Mouse (Mus musculus): ENCODE measurements around the gene Tatdn3. TPM values are rescaled to one million over a fixed set of nuclear protein-coding genes. Genes with fewer than 3 reads are reported as not detected.

Tatdn3 gene
- 0.84 and 0.93 TPM in 2 replicates for polyA plus RNA-seq (2012)

DNA sequence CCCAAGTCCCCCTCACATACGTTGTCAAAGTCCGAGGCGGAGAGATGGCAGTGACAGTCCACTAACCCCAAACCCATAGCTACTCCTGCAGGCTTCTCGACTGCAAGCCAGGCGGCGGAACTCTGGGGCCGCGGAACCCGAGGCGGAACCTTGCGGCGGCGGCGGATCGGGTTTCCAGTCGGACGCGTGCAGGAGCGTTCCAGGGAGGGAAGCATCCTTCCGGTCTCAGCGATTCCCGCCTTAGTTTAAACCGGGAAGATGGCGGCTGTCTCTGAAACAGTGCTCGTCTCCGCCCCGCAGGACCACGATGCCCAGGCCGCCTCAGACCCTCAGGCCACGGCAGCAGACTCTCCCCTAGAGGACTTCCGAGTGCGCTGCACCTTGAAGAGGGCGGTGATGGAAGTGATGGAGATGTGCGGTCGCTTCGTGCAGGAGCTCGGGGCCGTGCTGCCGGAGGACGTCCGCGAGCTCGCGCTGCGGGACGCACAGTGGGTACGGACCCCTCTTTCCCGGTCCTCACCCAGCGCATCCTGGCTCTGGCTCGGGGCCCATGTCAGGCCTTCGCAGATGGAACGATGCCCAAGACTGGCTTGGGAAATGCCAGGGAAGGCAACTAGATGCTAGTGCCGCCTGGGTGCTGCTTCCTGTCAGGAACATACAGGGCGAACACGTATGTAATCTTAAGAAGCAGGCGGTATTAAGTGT lies at the start of gene Tatdn3, which contains the start of gene Nsl1:
Gene Tatdn3, minus strand, starts transcription at position 152 of the 705 bp plus-strand sequence.
Gene Nsl1, plus strand, starts transcription at position 232 of the 705 bp plus-strand sequence.
- TF ChIP-seq GATA1 (IDR thresholded peaks at IDR 0.05; ENCODE audit: low read length), result no peak

DNA sequence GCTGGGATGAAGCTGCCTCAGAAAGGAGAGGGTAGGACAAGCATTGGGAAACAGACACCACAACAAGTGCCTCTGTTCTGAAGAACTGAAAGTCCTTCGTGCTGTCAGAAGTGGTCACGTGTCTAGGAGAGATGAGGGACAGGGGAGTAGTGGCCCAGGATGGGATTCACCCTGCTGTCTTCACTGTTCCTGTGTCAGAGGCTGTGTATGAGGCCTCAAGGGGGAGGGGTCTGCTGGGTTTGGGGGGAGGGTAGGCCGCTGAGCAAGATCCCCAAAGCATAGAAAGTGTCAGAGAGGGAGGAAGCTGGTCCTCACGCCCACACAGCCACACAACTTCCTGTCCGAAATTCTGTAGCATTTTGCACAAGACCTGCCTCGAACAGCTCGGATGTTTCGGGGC lies 48.4 kb upstream of the Tatdn3 start:
- no peak for TF ChIP-seq GATA1 (IDR thresholded peaks at IDR 0.05; ENCODE audit: low read length)

DNA sequence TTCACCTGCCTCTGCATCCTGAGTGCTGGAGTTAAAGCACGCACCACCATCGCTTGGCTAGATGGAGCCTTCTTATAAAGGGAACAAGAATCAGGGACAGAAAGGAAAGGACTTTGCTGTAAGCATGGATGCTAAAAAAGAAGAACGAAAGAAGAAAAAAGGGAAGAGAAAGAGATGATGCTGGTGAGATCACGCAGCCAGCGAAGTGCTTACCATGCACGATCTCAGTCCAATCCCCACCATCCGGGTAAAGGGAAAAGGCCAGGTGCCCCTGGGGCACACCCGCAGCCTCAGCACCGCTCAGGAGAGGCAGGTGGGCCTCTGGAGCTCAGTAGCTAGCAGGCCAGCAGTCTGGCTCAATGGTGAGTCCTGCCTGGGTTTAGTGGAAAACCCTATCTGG lies 47.2 kb upstream of the Tatdn3 start:
- no peak for TF ChIP-seq GATA1 (IDR thresholded peaks at IDR 0.05; ENCODE audit: low read length)

DNA sequence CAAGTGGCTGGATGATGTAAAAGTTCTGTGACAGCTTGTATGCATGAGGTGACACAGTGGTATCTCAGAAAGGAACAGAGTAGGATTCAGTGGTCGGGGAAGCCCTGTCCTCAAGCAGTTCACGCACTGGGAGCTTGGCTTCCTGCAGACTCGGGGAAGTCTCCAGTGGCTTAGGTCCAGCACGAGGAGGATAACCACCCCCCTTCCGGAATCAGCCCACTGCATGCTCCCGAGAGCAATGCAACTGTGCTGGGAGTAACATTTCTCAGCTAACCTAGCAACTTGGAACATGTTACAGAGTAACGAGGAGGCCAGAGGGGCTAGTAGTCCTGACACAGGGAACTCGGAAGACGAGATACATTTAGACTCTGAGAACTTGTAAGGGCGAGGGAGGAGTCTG lies 44.6 kb upstream of the Tatdn3 start:
- no peak for TF ChIP-seq GATA1 (IDR thresholded peaks at IDR 0.05; ENCODE audit: low read length)

DNA sequence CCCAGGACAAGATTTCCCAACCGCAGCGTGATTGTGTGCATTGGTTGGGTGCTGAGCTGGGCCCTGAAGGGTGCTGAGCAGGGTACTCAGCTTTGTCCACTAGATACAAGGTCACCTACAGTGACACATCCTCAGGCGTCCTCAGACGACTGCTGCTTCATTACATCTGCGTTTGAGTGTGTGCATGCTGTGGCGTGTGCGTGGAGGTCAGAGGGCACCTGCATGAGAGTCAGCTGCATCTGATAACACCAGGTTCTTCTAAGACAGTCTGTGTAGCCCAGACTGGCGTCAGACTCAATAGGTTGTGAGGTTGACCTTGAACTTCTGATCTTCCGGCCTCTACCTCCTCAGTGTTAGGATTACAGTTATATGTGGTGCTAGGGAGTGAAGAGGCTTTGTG lies 42.5 kb upstream of the Tatdn3 start:
- no peak for TF ChIP-seq GATA1 (IDR thresholded peaks at IDR 0.05; ENCODE audit: low read length)

DNA sequence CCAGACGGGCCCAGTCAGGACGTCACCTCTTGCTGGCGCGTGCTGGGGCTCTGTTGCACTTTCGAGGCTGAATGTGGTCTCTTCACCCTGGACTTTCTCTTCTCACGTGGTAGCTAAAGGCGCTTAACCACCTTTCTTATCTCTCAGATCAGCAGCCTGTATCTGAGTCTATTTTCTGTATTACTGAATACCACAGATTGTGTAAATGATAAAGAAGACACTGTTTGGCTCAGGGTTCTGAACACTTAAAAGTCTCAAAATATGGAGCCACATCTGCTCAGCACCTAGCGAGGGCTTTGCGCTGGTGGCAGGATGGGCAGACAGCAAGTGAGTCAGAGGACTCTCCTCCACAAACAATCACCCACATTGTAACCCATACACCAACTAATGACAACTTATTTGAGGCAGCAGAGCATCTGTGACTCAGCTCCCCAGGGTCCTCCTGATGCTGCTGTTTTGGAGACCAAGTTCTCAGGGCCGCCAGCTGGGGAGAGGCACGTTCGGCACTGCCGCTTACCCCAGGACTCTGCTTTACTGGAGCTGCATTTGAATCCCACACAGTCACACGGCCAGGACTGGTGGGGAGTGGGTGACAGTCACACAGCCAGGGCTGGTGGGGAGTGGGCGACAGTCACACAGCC lies 40.1 kb upstream of the Tatdn3 start:
- TF ChIP-seq GATA1 (IDR thresholded peaks at IDR 0.05; ENCODE audit: low read length), result no peak

DNA sequence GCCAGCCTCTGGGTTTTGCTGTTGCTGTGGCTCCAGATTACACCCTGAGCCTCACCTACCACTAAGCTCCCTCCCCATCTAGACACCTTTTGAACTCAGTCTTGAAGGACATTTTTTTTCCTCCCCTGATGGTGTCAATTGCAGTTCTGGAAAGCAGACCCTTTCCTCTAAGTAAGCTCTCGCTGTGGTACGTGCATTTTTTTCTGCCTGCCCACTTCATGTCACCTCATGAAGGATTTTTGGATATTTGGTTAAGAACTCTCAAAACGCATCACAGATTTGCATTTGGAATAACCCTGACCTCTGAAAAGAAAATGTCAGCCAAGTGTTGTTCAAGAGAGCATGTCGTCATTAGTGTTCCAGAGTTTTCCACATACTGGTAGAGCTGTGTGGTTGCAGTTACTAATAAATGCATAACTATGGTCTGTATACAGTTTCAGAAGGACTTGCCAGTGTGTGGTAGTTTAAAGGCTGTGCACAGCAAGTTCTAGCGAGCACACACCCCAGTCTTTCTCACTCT lies 37.1 kb upstream of the Tatdn3 start:
- no peak for TF ChIP-seq GATA1 (IDR thresholded peaks at IDR 0.05; ENCODE audit: low read length)

DNA sequence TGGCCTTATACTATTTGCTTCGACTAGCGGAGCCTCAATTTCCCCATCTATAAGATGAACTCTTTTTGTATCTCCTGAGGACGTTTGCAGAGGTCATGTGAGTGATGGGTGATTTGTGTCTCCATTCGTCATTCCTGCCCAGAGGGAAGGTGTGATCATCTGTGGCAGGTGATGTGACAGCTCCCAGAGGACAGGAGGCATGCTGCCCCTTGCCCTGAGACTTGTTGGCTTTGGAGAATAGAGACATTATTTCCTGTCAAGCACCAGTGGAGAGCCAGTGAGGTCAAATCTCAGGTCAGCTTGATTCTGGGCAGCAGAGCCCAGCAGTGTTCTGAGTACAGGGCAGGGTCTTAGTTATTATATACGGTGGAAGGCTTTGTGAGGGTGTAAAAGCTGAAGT lies 36.4 kb upstream of the Tatdn3 start:
- no peak for TF ChIP-seq GATA1 (IDR thresholded peaks at IDR 0.05; ENCODE audit: low read length)

DNA sequence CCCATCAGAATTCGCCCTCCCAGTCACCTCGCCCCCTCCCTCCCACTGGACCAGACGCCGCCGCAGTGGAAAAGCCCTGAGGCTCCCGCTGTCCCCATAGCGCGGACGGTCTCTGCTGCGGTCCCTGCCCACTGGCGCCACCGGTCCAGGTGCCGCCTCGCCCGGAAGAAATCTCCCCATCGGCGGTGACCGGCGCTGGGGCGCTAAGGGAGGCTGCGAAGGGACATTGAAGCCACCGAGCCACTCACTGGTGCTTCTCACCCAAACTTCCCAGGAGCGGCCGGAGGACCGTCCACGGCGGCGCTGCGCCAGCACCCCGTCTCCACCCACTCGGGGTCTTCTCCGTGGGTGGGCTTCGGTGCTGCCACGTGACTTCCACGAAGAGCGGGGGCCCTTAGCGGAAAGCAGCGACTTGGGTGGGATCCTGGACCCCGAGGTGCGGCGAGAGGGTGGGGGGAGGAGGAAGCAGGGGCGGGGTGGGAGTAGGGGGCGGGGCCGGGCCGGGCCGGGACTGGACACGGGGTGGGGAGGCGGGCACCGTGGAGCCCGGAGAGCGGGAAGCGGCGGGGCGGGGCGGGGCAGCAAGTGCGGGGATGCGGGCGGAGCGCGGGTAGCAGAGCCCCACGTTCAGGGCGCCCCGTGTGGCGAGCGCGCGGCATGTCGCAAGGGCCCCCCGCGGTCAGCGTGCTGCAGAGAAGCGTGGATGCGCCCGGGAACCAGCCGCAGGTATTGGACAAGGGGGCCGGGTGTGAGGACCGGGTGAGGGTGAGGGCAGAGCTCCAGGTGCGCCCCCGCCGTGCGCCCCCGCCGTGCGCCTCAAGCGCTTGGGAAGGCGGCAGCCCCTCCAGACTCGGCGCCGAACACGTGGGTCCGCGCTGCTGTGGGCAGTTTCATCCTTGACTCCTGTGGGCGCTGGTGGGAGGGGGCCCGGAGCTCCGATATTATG lies 35.3 kb upstream of the Tatdn3 start, which contains the start of gene Batf3:
Gene Batf3, plus strand, starts transcription at position 46 of the 946 bp plus-strand sequence.
- no peak for TF ChIP-seq GATA1 (IDR thresholded peaks at IDR 0.05; ENCODE audit: low read length)

DNA sequence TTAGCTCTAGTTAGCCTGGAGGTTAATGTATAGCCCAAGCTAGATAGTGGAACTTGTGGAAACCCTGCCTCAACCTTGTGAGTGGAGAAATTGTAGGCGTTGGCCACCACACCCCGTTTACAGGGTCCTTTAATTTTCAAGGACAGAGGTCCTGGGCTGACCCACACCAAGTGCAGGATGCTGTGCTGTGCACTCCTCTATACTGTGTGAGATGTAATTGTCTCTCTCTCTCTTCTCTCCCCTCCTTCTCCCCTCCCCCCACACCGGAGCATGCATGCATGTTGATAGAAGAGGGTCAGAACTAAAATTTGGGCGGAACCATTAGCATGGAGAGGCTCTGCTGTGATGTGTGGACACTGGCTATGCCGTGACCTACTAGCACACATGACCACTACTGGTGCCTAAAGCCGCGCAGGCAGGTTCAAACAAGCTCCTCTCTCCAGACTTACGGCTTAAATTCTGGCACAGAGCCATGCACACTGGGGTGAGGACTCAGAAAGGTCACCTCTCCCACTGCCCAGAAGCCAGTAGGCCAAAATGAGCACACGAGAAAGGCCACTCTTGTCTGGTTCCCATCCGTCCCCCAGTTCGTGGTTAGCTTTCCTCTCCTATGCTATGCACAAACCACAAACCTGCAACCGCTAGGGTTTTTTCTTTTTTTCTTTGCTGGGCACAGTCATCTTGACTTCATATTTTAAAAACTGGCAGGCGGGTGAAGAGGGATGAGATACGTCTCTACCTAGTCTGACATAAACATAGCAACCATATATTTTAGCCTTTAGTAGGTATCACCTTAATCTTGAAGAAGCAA lies 34.3 kb upstream of the Tatdn3 start:
- no peak for TF ChIP-seq GATA1 (IDR thresholded peaks at IDR 0.05; ENCODE audit: low read length)

DNA sequence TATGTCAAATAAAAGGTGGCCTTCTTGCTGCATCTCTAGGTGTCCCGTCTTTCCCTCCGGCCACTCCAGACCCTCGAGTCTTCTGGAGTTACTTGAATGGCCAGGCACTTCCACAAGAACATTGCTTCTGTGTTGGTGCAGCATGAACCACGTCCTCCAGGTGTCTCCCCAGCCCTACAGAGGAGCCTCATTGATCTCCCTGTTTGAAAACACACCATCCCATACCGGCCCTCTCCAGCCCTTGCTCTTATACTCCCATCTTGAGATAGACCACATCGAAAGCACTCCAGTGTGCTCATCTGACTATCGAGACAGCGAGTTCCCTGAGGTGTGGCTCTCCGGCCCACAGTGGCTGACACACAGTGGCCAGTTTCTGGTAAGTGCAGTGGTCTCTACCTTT lies 32.3 kb upstream of the Tatdn3 start:
- TF ChIP-seq GATA1 (IDR thresholded peaks at IDR 0.05; ENCODE audit: low read length), result no peak

DNA sequence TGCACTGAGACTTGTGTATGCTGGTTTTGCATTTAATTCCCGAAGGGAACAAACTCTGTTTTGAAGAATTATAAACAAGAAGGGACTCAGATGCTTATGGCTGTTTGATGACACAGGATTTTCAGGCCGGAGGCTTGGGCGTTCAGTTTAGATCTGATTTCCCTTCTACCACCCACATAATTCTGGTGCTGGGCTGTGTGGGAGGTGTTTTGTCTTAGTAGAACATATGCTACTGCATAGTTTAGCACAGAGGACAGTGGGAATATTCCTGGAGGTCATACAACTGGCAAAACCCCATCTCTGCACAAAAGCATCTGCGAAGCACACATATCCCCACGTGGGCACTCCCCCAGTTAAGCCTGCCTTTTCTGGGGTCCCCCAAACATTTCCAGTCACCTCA lies 30.8 kb upstream of the Tatdn3 start:
- no peak for TF ChIP-seq GATA1 (IDR thresholded peaks at IDR 0.05; ENCODE audit: low read length)

DNA sequence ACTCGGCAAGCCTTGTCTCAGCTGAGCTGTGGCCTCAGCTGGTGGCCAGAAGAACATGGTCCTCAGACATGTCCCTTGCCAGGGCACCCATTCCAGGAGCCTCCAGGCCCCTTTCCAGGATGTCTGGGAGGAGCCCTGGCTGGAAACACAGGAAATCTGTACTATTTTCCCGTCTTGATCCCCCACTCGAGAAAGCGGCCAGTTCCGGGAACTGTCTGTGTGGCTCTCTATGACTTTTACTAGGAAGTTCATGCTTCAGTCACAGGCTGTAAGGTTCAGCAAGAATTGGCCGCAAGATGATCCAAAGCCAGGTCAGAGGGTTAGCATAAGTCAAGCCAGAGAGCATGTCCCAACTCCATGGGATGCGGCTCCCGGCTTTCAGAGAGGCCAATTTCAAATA lies 29.3 kb upstream of the Tatdn3 start:
- TF ChIP-seq GATA1 (IDR thresholded peaks at IDR 0.05; ENCODE audit: low read length), result no peak

DNA sequence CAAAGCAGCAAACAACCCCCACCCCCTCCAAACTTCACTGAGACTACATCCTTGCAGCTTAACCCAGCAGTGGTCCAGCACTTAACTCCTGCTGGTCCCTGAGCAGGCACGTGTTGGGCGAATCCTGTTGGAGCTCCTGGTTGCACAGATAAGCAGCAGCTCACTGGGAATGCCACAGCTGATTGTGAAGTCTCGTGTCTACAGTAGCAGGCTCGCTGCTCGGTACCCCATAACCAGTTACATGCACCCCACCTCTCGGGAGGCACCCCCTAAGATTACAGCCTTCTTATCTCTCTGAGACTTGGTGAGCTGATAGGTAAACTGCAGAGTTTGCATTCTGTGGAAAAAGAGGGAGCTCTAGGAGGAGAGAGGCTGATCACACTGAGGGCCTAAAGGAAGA lies 26.6 kb upstream of the Tatdn3 start:
- TF ChIP-seq GATA1 (IDR thresholded peaks at IDR 0.05; ENCODE audit: low read length), result no peak

DNA sequence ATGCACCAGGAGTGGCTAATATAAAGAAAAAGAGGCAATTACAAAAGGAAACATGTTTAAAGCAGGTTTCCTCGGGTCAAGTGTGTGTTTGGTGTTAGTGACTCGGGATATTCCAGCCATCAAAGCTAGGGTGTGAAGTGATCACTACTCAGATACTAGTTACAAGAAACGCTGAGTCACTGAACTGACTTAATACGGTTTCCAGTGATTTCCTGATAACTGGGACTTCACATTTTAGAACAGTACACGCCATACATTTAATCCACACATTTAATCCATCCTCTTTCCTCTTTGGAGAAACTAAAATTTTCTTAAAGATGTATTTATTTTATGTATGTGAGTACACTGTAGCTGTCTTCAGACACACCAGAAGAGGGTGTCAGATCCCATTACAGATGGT lies 25.2 kb upstream of the Tatdn3 start:
- TF ChIP-seq GATA1 (IDR thresholded peaks at IDR 0.05; ENCODE audit: low read length), result peak; percentile 26

Data from G1E-ER4 (cell line).